ENCODE assay signal across 8 mouse cellular contexts in the genomic region with DNA sequence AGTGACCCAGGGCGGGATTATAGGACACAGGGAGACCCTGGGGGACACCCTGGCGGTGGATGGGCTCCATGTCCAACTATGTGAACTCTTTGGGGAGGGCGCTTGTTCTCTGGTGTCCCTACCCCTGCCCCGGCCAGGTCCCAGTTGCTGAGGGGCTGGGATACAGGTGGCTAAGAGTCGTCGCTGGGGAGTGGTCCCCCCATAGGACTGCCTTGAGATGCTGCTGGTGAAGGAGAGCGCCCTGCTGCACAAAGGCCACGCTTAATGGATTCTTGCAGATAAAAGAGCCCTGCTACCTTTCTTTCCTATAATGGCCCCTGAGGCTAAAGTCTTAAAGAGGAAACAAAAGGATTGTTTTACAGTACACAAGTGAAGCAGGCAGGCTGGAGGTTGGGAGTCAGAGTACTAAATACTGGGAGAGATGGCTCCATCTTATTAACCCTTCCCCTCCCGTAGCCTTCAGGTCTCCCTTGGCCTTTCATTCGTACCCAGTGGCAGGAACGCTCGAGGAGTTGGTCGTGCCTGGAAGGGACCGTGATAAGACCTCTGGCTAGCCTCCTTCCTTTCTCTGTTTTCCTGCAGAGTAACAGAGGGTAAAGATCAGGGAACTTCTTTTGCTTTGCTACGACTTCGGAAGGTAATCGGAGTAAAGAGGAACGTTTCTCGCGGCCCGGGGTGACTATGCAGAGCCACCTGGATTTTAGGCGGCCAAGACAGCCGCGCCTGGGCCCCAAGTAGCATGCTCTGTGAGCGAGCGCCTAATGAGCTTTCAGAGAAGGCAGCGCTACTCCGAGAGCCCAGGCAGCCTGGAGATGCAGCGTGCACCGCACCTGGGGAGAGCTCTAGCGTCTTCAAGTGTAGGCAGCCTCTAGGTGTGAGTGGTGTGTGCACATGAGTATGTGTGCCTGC.
DNase-seq lines count a peak whose midpoint lies in the region; ATAC-seq lines count a peak whose summit lies in the region.

No protein-coding gene starts in this region.

- DNase-seq in CD4-positive, CD25-positive, alpha-beta regulatory T cell, adult 2 months (ENCODE audit: low read depth, low spot score) = peak; percentile 49
- DNase-seq in ES-CJ7 (ENCODE audit: low read depth, low spot score) = peak; percentile 44
- peak; percentile 93 for DNase-seq in midbrain, embryonic 11.5 days (ENCODE audit: low spot score, missing footprints)
- peak; percentile 70 for DNase-seq in thymus, postnatal 4 days
- DNase-seq in adrenal gland, postnatal 25 days = no peak
- no peak for DNase-seq in left cerebral cortex, adult 18-20 months (ENCODE audit: low spot score in 2 of 2)

- peak overlapping the region; percentile 32; the same call in 1 of the 2 replicates for H3K27ac ChIP-seq in midbrain, embryonic 11.5 days (ENCODE audit: low read depth, low read length)

- peak overlapping the region; percentile 42 for H3K4me2 ChIP-seq in midbrain, embryonic 11.5 days

- H3K9me3 ChIP-seq in midbrain, embryonic 11.5 days (ENCODE audit: control insufficient read depth, low read length) = no peaks in the 10 kb centered on the region

- H3K36me3 ChIP-seq in midbrain, embryonic 11.5 days (ENCODE audit: control insufficient read depth, insufficient read depth, low read length) = no peaks in the 10 kb centered on the region

- H3K27me3 ChIP-seq in midbrain, embryonic 11.5 days (ENCODE audit: control insufficient read depth, insufficient read depth, low read length) = no peaks in the 10 kb centered on the region

- H3K9ac ChIP-seq in midbrain, embryonic 11.5 days (ENCODE audit: low read length) = peak overlapping the region; percentile 55

- H3K4me3 ChIP-seq in midbrain, embryonic 11.5 days (ENCODE audit: low read depth, low read length) = peak overlapping the region; percentile 9; the same call in 1 of the 2 replicates

- WGBS in midbrain, embryonic 11.5 days = 5% methylated on average over 31 of the region's 31 CpGs

- no peak for ATAC-seq in CD4-positive, CD25-positive, alpha-beta regulatory T cell, adult 4 months
- ATAC-seq in hematopoietic stem cell, adult 5-6 weeks (replicated peaks in 1 of 2; ENCODE audit: insufficient read depth in 1 of 2, low FRiP score in 2 of 2, low TSS enrichment in 1 of 2, low read depth in 1 of 2, poor library complexity in 2 of 2, severe bottlenecking in 2 of 2) = peak; percentile 14 to 32; a peak in 2 of 4 replicates
- peak; percentile 38 for ATAC-seq in midbrain, embryonic 11.5 days (ENCODE audit: low FRiP score)

- peaks cover 35% of the 10 kb centered on the region for H3K4me1 ChIP-seq in midbrain, embryonic 11.5 days (ENCODE audit: control insufficient read depth, insufficient read depth, low read length)

Comparison
In these comparisons a context has a peak if more than half of its experiments do, and no peak if none do; other contexts are left out.
1. DNase-seq: peak in CD4-positive, CD25-positive, alpha-beta regulatory T cell, adult 2 months (single experiment), ES-CJ7 (single experiment), midbrain, embryonic 11.5 days (single experiment) and thymus, postnatal 4 days (single experiment); none in adrenal gland, postnatal 25 days (single experiment) and left cerebral cortex, adult 18-20 months (0 of 2).